In genomic region chr5:66429076-66429475, GRCm38 (mm10) we compare ENCODE assay signal across 28 mouse cellular contexts.
"Had no signal": no experiment of that assay in that cellular context is flagged by ENCODE, and none has a peak within 500 bp of the region (broad histone marks: within the 10 kb centered on the region; RNA-seq: fewer than 3 reads in every experiment).

No protein-coding gene starts in this region.

- H3K9ac ChIP-seq: heart, embryonic 13.5 days; heart, embryonic 15.5 days; hindbrain, embryonic 13.5 days; hindbrain, embryonic 15.5 days; limb, embryonic 12.5 days; liver, embryonic 13.5 days; liver, embryonic 15.5 days; liver, postnatal 0 days had no signal

- H3K36me3 ChIP-seq: heart, embryonic 13.5 days; heart, embryonic 15.5 days; hindbrain, embryonic 10.5 days; hindbrain, embryonic 13.5 days; hindbrain, embryonic 15.5 days; limb, embryonic 10.5 days; limb, embryonic 12.5 days; liver, embryonic 13.5 days; liver, embryonic 15.5 days had no signal

- H3K4me2 ChIP-seq: heart, embryonic 11.5 days; heart, embryonic 13.5 days; heart, embryonic 15.5 days; hindbrain, embryonic 13.5 days; hindbrain, embryonic 15.5 days; limb, embryonic 12.5 days; liver, embryonic 11.5 days; liver, embryonic 13.5 days; liver, embryonic 15.5 days had no signal

- H3K27me3 ChIP-seq: heart, embryonic 13.5 days; heart, embryonic 15.5 days; hindbrain, embryonic 13.5 days; hindbrain, embryonic 15.5 days; limb, embryonic 12.5 days; liver, embryonic 13.5 days; liver, embryonic 15.5 days had no signal

- DNase-seq: gastrocnemius, adult 2 months; gastrocnemius, postnatal 10 days; gastrocnemius, postnatal 25 days; heart, adult 2 months; heart, postnatal 4 days; kidney, adult 11 months; kidney, adult 2 months; kidney, adult 9 months; kidney, postnatal 10 days; kidney, postnatal 25 days; kidney, postnatal 4 days; liver; liver, embryonic 13.5 days; liver, postnatal 0 days had no signal

- H3K4me1 ChIP-seq: heart, embryonic 15.5 days; liver, embryonic 13.5 days; liver, embryonic 15.5 days had no signal

- H3K4me3 ChIP-seq: gastrocnemius, adult 2 months; heart, adult 2 months; heart, embryonic 13.5 days; heart, embryonic 15.5 days; hindbrain, embryonic 10.5 days; hindbrain, embryonic 13.5 days; hindbrain, embryonic 15.5 days; layer of hippocampus, adult 2 months; left cerebral cortex, adult 2 months; limb, embryonic 10.5 days; limb, embryonic 12.5 days; liver, embryonic 13.5 days; liver, embryonic 15.5 days had no signal

- H3K27ac ChIP-seq: gastrocnemius, adult 2 months; heart, adult 2 months; heart, embryonic 13.5 days; heart, embryonic 15.5 days; hindbrain, embryonic 10.5 days; hindbrain, embryonic 13.5 days; hindbrain, embryonic 15.5 days; hindbrain, postnatal 0 days; left cerebral cortex, adult 2 months; limb, embryonic 10.5 days; limb, embryonic 12.5 days; liver, embryonic 13.5 days; liver, embryonic 15.5 days had no signal

- H3K9me3 ChIP-seq: heart, embryonic 13.5 days; heart, embryonic 15.5 days; hindbrain, embryonic 10.5 days; hindbrain, embryonic 13.5 days; hindbrain, embryonic 15.5 days; limb, embryonic 10.5 days; limb, embryonic 12.5 days; liver, embryonic 13.5 days; liver, embryonic 15.5 days had no signal

- ATAC-seq: hindbrain, postnatal 0 days; intestine, embryonic 16.5 days; liver, postnatal 0 days had no signal
